Mouse (Mus musculus) intestine, postnatal 0 days (tissue): Measurements from ENCODE around the gene Itpka. TPM values are rescaled to one million over a fixed set of nuclear protein-coding genes. Genes with fewer than 3 reads are reported as not detected.

Experiments used
- ATAC-seq: fragments of 200-750 bp; cut with Nextera tagmentation; 2 replicates; pipeline ENCODE4 v1.8.0; 2017; ENCODE audit warnings: mild to moderate bottlenecking, moderate TSS enrichment, moderate library complexity
- H3K27ac ChIP-seq: fragments of 300-500 bp; sonication (generic); 2 replicates; pipeline ENCODE4 v1.5.1; 2014; ENCODE audit warnings: mild to moderate bottlenecking, low read depth, low read length, moderate library complexity
- H3K27me3 ChIP-seq: fragments of 300-500 bp; sonication (generic); replicated peaks from 2 replicates; pipeline ENCODE4 v1.6.1; 2014; ENCODE audit warnings: low read length, mixed read lengths; ENCODE audit not compliant: control insufficient read depth, insufficient read depth
- H3K36me3 ChIP-seq: fragments of 300-500 bp; sonication (generic); 2 replicates; pipeline ENCODE4 v1.6.1; 2014; ENCODE audit warnings: mild to moderate bottlenecking, moderate library complexity; ENCODE audit not compliant: control insufficient read depth, insufficient read depth
- H3K4me1 ChIP-seq: fragments of 300-500 bp; sonication (generic); replicated peaks from 2 replicates; pipeline ENCODE4 v1.6.1; 2014; ENCODE audit warnings: antibody characterized with exemption, low read length, mixed read lengths; ENCODE audit not compliant: control insufficient read depth, insufficient read depth
- H3K4me2 ChIP-seq: fragments of 300-500 bp; sonication (generic); replicated peaks from 2 replicates; pipeline ENCODE4 v1.6.1; 2014; ENCODE audit warnings: low read depth, mild to moderate bottlenecking, moderate library complexity
- H3K4me3 ChIP-seq: fragments of 300-500 bp; sonication (generic); 2 replicates; pipeline ENCODE4 v1.5.1; 2014; ENCODE audit warnings: low read depth, low read length
- H3K9ac ChIP-seq: fragments of 300-500 bp; sonication (generic); 2 replicates; pipeline ENCODE4 v1.6.1; 2014; ENCODE audit warnings: mild to moderate bottlenecking, low read depth, low read length
- H3K9me3 ChIP-seq: fragments of 300-500 bp; sonication (generic); 2 replicates; pipeline ENCODE4 v1.6.1; 2016; ENCODE audit warnings: mixed run types; ENCODE audit not compliant: control insufficient read depth
- CTCF ChIP-seq: sonication (generic); IDR thresholded peaks from 2 replicates; pipeline ENCODE4 v1.5.1; 2016; ENCODE audit warnings: low read depth, mild to moderate bottlenecking, control low read depth, antibody characterized with exemption, moderate library complexity
- WGBS: fragments of 180-500 bp; shearing (Covaris S2); extraction: QIAGEN DNeasy Blood & Tissue Kit; methylation state at CpG from one replicate; pipeline ENCODE4 v1.1.7; 2014; 5-methylcytosine and 5-hydroxymethylcytosine counted together
- polyA plus RNA-seq: library from polyadenylated mRNA; unstranded; fragments of >200 nt; fragmentation: Nextera tagmentation; extraction: Ambion mirVana; gene quantifications from 2 replicates; pipeline ENCODE4 v1.2.1, GENCODE M21; 2015

The Itpka gene
- polyA plus RNA-seq, 1 experiment from 2014 or later = 5.3 TPM

DNA sequence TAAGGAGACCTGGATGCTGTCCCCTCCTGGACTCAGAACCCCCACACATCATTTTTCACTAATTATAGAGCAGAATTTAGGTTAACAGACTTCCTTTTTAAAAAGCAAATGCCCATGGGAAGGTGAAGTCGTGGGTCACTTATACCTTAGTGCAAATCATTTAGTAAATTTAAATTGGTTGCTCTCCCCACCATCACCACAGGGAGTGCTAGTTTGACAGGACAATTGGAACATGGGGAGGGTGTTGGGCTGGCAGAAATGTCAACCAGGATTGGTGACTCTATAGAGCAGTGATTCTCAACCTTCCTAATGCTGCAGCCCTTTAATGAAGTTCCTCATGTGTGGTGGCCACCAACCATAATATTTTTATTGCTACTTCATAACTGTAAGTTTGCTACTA is 3.1 kb downstream of the Itpka start:
- peak overlapping the region; percentile 100 for H3K4me2 ChIP-seq
- peak overlapping the region; percentile 48; the same call in 1 of the 2 replicates for H3K9ac ChIP-seq

DNA sequence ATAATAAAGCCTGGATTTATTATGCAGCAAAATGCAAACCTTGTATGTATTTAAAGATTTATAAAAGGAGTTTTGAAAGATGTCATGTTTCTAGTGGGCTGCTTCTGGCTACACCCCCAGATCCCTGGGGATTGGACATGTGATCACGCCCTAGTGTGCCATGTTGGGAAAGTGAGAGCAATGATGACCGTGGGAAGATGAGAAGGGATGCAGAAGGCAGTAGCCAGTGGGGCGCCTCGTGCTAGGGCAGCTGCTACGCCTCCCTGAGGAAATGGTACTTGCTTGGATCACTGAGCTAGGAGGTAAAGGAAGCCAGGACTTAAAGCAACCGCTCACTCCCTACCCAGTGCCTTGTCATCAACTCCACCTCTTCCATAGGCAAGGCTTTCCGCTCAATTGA is 5.4 kb downstream of the Itpka start:
- no peak for ATAC-seq
- Histone ChIP-seq H3K4me3 (no peak overlapping the region), H3K27ac (no peak overlapping the region), H3K27me3 (no peaks in the 10 kb centered on the region), H3K9me3 (no peaks in the 10 kb centered on the region), H3K4me2 (no peak overlapping the region), H3K9ac (no peak overlapping the region), H3K4me1 (peaks cover 7% of the 10 kb centered on the region; the same call in 1 of the 2 replicates), H3K36me3 (no peaks in the 10 kb centered on the region)
- TF ChIP-seq CTCF = no peak
- whole genome bisulfite sequencing = 81% methylated on average over 7 of the region's 7 CpGs

More for the DNA sequence above, 3.1 kb downstream of the Itpka start:
- no peak for ATAC-seq
- H3K4me3 ChIP-seq = peak overlapping the region; percentile 64
- H3K4me1 ChIP-seq = peaks cover 7% of the 10 kb centered on the region; the same call in 1 of the 2 replicates
- no peaks in the 10 kb centered on the region for H3K27me3 ChIP-seq
- no peaks in the 10 kb centered on the region for H3K9me3 ChIP-seq
- H3K27ac ChIP-seq = peak overlapping the region; percentile 97
- peak; percentile 70 for TF ChIP-seq CTCF
- no peaks in the 10 kb centered on the region for H3K36me3 ChIP-seq
- WGBS = 6% methylated on average over 1 of the region's 1 CpGs

DNA sequence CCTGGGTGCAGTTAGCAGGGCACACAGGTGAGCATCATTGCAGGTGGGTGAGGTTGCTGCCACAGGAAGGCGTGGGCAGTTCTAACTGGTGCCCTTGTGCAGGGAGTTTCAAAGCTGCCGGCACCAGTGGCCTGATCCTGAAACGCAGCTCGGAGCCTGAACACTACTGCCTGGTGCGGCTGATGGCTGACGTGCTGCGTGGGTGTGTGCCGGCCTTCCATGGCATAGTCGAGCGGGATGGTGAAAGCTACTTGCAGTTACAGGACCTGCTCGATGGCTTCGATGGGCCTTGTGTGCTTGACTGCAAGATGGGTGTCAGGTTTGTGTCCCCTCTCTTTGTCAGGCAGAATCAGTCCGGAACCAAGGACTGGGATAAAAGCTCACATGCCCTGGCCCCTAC is 7.1 kb downstream of the Itpka start:
- Histone ChIP-seq H3K4me2 (no peak overlapping the region), H3K9ac (no peak overlapping the region), H3K9me3 (no peaks in the 10 kb centered on the region), H3K27me3 (no peaks in the 10 kb centered on the region), H3K4me1 (peaks cover 7% of the 10 kb centered on the region; the same call in 1 of the 2 replicates), H3K4me3 (no peak overlapping the region), H3K36me3 (no peaks in the 10 kb centered on the region), H3K27ac (no peak overlapping the region)
- 80% methylated on average over 13 of the region's 13 CpGs for WGBS
- TF ChIP-seq CTCF = no peak
- ATAC-seq = no peak

DNA sequence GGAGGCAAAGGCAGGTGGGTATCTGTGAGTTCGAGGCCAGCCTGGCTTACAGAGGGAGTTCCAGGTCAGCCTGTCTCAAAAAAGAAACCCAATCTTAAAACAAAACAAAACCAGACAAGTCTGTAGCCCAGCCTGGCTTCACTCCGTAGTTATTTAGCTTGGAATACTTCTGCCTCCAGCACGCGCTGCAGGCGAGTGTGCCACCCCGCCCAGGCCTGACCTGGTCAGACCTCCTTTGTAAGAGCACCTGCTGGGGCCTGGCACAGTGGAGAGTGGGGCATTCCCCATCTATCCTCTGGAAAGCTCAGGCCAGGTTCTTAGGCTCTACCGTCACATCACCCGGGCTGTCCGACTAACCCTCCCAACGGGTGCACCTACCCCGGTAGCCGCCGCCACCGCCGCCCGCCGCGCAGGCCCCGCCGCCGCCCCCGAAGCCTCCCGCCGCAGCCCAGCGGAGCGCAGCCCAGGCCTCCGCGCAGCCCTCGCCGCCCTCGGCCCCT is 15.5 kb downstream of the Itpka start:
- ATAC-seq = peak; percentile 34; the same call in 1 of the 2 replicates

DNA sequence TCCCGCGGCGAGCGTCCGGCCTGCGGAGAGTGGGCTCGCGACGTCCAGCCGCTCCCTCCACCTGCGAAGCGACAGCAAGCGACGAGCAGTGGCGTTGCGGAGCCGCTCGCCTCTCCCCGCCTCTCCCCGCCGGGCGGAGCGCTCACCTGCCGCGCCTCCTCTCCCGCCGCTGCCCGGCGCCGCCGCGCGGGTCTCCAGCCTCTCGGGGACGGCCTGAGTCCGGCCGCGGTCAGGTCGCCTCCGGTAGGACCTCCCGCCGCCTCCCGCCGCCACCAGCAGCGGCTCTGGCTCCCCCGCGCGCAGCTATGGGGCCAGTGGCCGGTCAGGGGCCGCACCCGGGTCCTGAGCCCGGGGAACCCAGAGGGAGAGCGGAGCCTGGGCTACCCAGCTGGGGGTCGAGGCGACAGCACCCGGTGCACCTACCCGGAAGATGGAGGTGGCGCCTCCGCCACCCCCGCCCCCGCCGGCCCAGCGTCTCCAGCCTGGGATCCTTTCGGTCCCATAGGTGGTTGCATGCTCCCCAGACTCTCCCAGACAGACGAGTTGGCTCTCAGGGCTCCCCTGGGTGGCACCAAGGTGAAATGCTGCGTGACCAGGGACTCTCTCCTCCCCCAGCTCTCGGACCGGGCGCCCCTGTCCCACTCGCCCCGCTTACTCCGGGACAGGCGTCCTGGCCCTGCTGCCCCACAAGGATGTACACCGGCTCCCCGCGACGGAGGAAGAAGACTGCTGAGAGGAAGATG is 16.1 kb downstream of the Itpka start:
- under 1% methylated on average over 58 of the region's 77 CpGs for WGBS
- H3K27ac ChIP-seq = no peak overlapping the region
- peaks cover 25% of the 10 kb centered on the region for H3K27me3 ChIP-seq
- peak overlapping the region; percentile 100 for H3K4me2 ChIP-seq
- peak overlapping the region; percentile 77 for H3K4me3 ChIP-seq
- ATAC-seq = peak; percentile 39
- no peaks in the 10 kb centered on the region for H3K9me3 ChIP-seq
- H3K9ac ChIP-seq = peak overlapping the region; percentile 43
- H3K36me3 ChIP-seq = 0 out of 2 replicates have a peak, but pooled peaks cover under 1% of the 10 kb centered on the region
- TF ChIP-seq CTCF = no peak
- peaks cover 3% of the 10 kb centered on the region; the same call in 1 of the 2 replicates for H3K4me1 ChIP-seq

More for the DNA sequence above, 15.5 kb downstream of the Itpka start:
- no peak for TF ChIP-seq CTCF
- peak overlapping the region; percentile 77 for H3K4me3 ChIP-seq
- H3K4me2 ChIP-seq = peak overlapping the region; percentile 100
- H3K27ac ChIP-seq = no peak overlapping the region
- WGBS = 5% methylated on average over 29 of the region's 31 CpGs
- peaks cover 3% of the 10 kb centered on the region; the same call in 1 of the 2 replicates for H3K4me1 ChIP-seq
- H3K27me3 ChIP-seq = peaks cover 25% of the 10 kb centered on the region
- H3K36me3 ChIP-seq = no peaks in the 10 kb centered on the region
- H3K9ac ChIP-seq = peak overlapping the region; percentile 43
- H3K9me3 ChIP-seq = no peaks in the 10 kb centered on the region
